Mouse (Mus musculus) frontal cortex, adult 2 months (tissue): ENCODE data around the gene Gm3015. TPM values are rescaled to one million over a fixed set of nuclear protein-coding genes. Genes with fewer than 3 reads are reported as not detected.
"Not testable (repeated sequence)": the region's sequence is repeated elsewhere in the genome, so short reads cannot be mapped to it uniquely, and the experiment has no call there.

Source experiments
- DNase-seq, 2 experiments: peaks; one replicate each; pipeline ENCODE4 v3.0.0; 2022; ENCODE audit warnings: low spot score in 1 of 2; ENCODE audit errors: extremely low spot score in 1 of 2
- polyA plus RNA-seq: library from polyadenylated mRNA; depleted of rRNA; stranded (reverse); fragments of >200 nt; gene quantifications from 2 replicates; pipeline ENCODE4 v1.2.3, GENCODE M21; 2012; rRNA removed

Gm3015 gene
- not detected in 2 replicates for polyA plus RNA-seq

DNA sequence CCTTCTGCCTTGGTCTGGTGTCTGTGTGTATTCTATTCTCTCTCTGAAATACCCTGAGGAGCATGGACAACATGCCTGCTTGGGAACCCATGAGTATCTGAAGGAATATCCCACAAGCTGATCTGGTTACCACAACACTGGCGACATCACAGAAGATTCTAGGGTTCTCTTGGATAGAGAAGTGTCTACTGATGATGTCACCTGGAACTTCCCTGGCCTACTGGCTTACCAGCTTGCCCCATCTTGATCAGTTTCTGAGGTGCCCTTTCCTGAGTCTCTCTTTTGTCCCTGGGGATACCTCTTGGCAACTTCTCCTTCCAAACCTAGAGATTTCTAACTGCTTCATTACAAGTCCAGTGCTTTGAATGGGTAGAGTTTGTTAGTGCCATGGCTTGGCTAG lies at the start of gene Gm3015:
Gm3015 (minus strand) TSS at position 101 of the 400 bp plus-strand sequence.
- DNase-seq: not testable (repeated sequence)

DNA sequence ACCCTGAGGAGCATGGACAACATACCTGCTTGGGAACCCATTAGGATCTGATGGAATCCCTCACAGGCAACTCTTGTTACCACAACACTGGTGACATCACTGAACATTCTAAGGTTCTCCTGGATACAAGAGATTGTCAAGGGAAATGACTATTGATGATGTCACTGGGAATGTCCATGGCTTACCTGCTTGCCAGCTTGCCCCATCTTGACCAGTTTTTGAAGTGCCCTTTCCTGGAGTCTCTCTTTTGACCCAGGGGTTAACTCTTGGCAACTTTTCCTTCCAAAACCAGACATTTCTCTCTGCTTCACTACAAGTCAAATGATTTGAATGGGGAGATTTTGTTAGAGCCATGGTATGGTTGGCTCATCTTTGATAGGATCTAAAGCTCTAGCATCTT lies 29.3 kb upstream of the Gm3015 start, which contains the start of gene Gm10377:
Gm10377 (minus strand) TSS at position 101 of the 400 bp plus-strand sequence.
- not testable (repeated sequence) for DNase-seq

Other genes starting within 250 kb of the Gm3015 start
- 0.14 and 0.19 TPM in 2 replicates for gene Gm8024, start 244.5 kb downstream of the Gm3015 start, polyA plus RNA-seq
- gene Gm17124, start 168.9 kb downstream of the Gm3015 start, polyA plus RNA-seq: not detected in 2 replicates
- gene Gm3633, start 126.9 kb downstream of the Gm3015 start, polyA plus RNA-seq: not detected in 2 replicates
- gene Gm10378, start 112.9 kb downstream of the Gm3015 start, polyA plus RNA-seq: 0.08 TPM in 1 of 2 replicates, not detected in the other
- not detected in 2 replicates for gene Gm10377, start 29.2 kb upstream of the Gm3015 start, polyA plus RNA-seq
- not detected in 2 replicates for gene Gm21977, start 84.7 kb upstream of the Gm3015 start, polyA plus RNA-seq
- gene Gm8082, start 224.8 kb upstream of the Gm3015 start, polyA plus RNA-seq: not detected in 2 replicates
- not detected in 2 replicates for gene Gm10376, start 246.8 kb upstream of the Gm3015 start, polyA plus RNA-seq